In the genomic region with DNA sequence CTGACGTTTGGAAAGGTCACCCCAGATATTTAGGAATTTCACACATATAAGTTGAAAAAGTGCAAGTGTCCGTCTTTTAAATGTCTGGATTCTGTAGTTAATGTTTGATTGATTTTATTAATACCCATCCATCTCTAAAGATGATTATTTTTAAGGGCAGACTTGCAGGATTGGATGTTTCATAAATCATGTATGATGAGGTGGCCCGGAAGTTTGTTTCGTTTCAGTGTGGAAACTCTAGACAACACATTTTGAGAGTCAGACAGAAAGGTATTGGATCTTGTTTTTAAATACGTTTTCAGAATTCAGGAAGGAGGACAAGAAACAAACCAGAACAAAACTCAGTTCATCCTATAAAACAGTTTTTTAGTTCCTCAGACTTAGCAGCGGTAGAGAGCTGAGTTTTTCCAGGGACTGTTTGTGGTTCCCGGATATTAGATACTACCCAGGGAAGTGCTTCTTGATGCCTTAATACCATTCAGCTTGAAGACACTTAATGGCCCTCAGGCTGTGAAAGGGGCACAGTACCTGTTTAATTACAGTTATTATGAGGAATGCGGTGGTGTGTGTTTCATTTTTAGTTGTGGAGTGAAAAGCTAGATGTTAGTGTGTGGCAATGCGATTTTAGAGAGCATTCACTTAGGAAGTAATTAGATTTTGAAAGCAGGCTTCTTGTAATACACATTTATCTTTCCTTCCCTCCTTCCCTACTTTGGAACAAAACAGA, we compare ENCODE assay signal across 8 mouse cellular contexts. TPM values are rescaled to one million over a fixed set of nuclear protein-coding genes. Genes with fewer than 3 reads are reported as not detected.
DNase-seq lines count a peak whose midpoint lies in the region; ATAC-seq and TF ChIP-seq lines count a peak whose summit lies in the region.

No protein-coding gene starts in this region.

- peak overlapping the region; percentile 65 for H3K4me2 ChIP-seq in limb, embryonic 13.5 days (replicated peaks)
- peak overlapping the region; percentile 91 for H3K4me2 ChIP-seq in stomach, postnatal 0 days (replicated peaks; ENCODE audit: low read depth)

- no peaks in the 10 kb centered on the region for H3K9me3 ChIP-seq in limb, embryonic 13.5 days
- H3K9me3 ChIP-seq in stomach, postnatal 0 days (ENCODE audit: control insufficient read depth, low read length) = no peaks in the 10 kb centered on the region

- DNase-seq in adrenal gland, adult 2 months = peak; percentile 32
- no peak for DNase-seq in adrenal gland, postnatal 10 days
- no peak for DNase-seq in thymus, adult 2 months
- no peak for DNase-seq in thymus, postnatal 10 days (ENCODE audit: low spot score in 2 of 2)
- DNase-seq in stomach, postnatal 0 days (ENCODE audit: low spot score) = no peak
- no peak for DNase-seq in cerebellum, adult 9-11 months
- DNase-seq in B cell, adult 2 months = no peak

- no peak for TF ChIP-seq EP300 in stomach, postnatal 0 days (optimal IDR thresholded peaks at IDR 0.05)

- no peak for TF ChIP-seq CTCF in thymus, adult 2 months (IDR thresholded peaks at IDR 0.05; ENCODE audit: borderline replicate concordance, control insufficient read depth, extremely low read depth, insufficient read depth, low read length, poor library complexity)
- no peak for TF ChIP-seq CTCF in stomach, postnatal 0 days (IDR thresholded peaks at IDR 0.05; ENCODE audit: low read depth)

- peak overlapping the region; percentile 83; the same call in 1 of the 2 replicates for H3K4me3 ChIP-seq in thymus, adult 2 months (ENCODE audit: control insufficient read depth, insufficient read depth, low read length)
- H3K4me3 ChIP-seq in limb, embryonic 13.5 days = peak overlapping the region; percentile 100
- H3K4me3 ChIP-seq in stomach, postnatal 0 days (ENCODE audit: low read depth, low read length) = peak overlapping the region; percentile 100

- 14% methylated on average over 9 of the region's 9 CpGs for WGBS in thymus, adult 2 months
- 5% methylated on average over 9 of the region's 9 CpGs for WGBS in limb, embryonic 13.5 days
- 7% methylated on average over 9 of the region's 9 CpGs for WGBS in stomach, postnatal 0 days

- H3K27me3 ChIP-seq in thymus, adult 2 months (ENCODE audit: control insufficient read depth, insufficient read depth, low read length) = peaks cover 2% of the 10 kb centered on the region; the same call in 1 of the 2 replicates
- H3K27me3 ChIP-seq in limb, embryonic 13.5 days = peaks cover 4% of the 10 kb centered on the region; the same call in 1 of the 2 replicates
- no peaks in the 10 kb centered on the region for H3K27me3 ChIP-seq in stomach, postnatal 0 days (ENCODE audit: control insufficient read depth, insufficient read depth, low read length)

- no peak overlapping the region for H3K27ac ChIP-seq in thymus, adult 2 months (ENCODE audit: control insufficient read depth, insufficient read depth, low read length)
- no peak overlapping the region for H3K27ac ChIP-seq in limb, embryonic 13.5 days
- no peak overlapping the region for H3K27ac ChIP-seq in stomach, postnatal 0 days (replicated peaks)

- TF ChIP-seq POLR2A in thymus, adult 2 months (IDR thresholded peaks at IDR 0.05; ENCODE audit: control insufficient read depth, extremely low read depth, insufficient read depth, low read length, poor library complexity) = no peak

- peaks cover 2% of the 10 kb centered on the region for H3K4me1 ChIP-seq in thymus, adult 2 months (replicated peaks; ENCODE audit: control insufficient read depth, insufficient read depth, low read length)
- H3K4me1 ChIP-seq in limb, embryonic 13.5 days = peaks cover 21% of the 10 kb centered on the region
- H3K4me1 ChIP-seq in stomach, postnatal 0 days (replicated peaks; ENCODE audit: control insufficient read depth, insufficient read depth) = peaks cover 5% of the 10 kb centered on the region; the same call in 1 of the 2 replicates

- no peaks in the 10 kb centered on the region for H3K36me3 ChIP-seq in thymus, adult 2 months (ENCODE audit: control insufficient read depth, insufficient read depth, low read length)
- peaks cover 5% of the 10 kb centered on the region; the same call in 1 of the 2 replicates for H3K36me3 ChIP-seq in limb, embryonic 13.5 days
- no peaks in the 10 kb centered on the region for H3K36me3 ChIP-seq in stomach, postnatal 0 days (ENCODE audit: control insufficient read depth, insufficient read depth, low read length)

- H3K9ac ChIP-seq in limb, embryonic 13.5 days = peak overlapping the region; percentile 99
- peak overlapping the region; percentile 99 for H3K9ac ChIP-seq in stomach, postnatal 0 days (ENCODE audit: low read length)

- ATAC-seq in limb, embryonic 13.5 days (ENCODE audit: low FRiP score, low read depth) = no peak
- no peak for ATAC-seq in stomach, postnatal 0 days (ENCODE audit: low FRiP score, low TSS enrichment)

RNA-seq across cellular contexts. Expression of gene 1810049J17Rik, which starts 1.1 kb away (rescaled TPM):
- total RNA-seq in adrenal gland, adult 2 months (2021) = 1 to 10 TPM in 1 of 2 experiments, under 1 TPM in 1; 0.73 to 2.2 TPM
- polyA plus RNA-seq in adrenal gland, adult 2 months (2012; rRNA removed) = 0.75 and 1.8 TPM in 2 replicates
- 1 to 10 TPM in 1 of 2 experiments, under 1 TPM in 1; 0.66 to 1.2 TPM for total RNA-seq in adrenal gland, postnatal 10 days (2021)
- not detected in 2 replicates for polyA plus RNA-seq in thymus, adult 2 months (2012; rRNA removed)
- 0.84 TPM in 1 of 2 replicates, not detected in the other for polyA plus RNA-seq in limb, embryonic 13.5 days (2015; fragmentation: Nextera tagmentation; extraction: Ambion mirVana)
- 2.0 and 3.9 TPM in 2 replicates for polyA plus RNA-seq in stomach, postnatal 0 days (2015; fragmentation: Nextera tagmentation; extraction: Ambion mirVana)

RNA-seq across cellular contexts. Expression of gene Golph3, which starts 1.6 kb away (rescaled TPM):
- total RNA-seq in adrenal gland, adult 2 months (2021) = 100 to 1,000 TPM; 127 to 150 TPM
- 157 and 164 TPM in 2 replicates for polyA plus RNA-seq in adrenal gland, adult 2 months (2012; rRNA removed)
- total RNA-seq in adrenal gland, postnatal 10 days (2021) = 100 to 1,000 TPM in 1 of 2 experiments, 10 to 100 TPM in 1; 97.6 to 110 TPM
- 91.4 and 95.5 TPM in 2 replicates for polyA plus RNA-seq in thymus, adult 2 months (2012; rRNA removed)
- 84.1 and 91.9 TPM in 2 replicates for polyA plus RNA-seq in limb, embryonic 13.5 days (2015; fragmentation: Nextera tagmentation; extraction: Ambion mirVana)
- 70.7 and 73.9 TPM in 2 replicates for polyA plus RNA-seq in stomach, postnatal 0 days (2015; fragmentation: Nextera tagmentation; extraction: Ambion mirVana)
